Mouse (Mus musculus): ENCODE measurements around the gene Amph.

DNA sequence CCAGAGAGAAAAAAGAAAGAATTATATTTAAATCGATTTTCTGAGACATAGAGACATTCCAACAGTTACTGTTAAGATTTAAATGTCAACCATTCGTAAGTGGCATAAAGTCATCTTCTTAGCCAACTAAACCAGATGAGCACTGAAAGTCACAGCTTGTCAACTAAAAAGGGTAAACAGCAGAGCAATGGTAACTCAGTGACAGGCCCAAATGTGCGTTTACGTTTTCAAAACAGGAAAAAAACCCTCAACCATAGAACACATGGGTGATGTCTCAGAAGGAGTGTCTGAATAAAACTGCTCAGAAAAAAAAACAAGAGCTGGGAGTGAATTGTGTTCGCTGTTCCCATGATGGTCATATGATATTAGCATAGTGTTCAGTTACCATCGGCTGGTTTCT is 44.4 kb upstream of the Amph start:
- TF ChIP-seq POLR2A (IDR thresholded peaks at IDR 0.05; ENCODE audit: extremely low read depth, insufficient read depth, low read length) (no peak), CTCF (IDR thresholded peaks at IDR 0.05; ENCODE audit: extremely low read depth, insufficient read depth, low read length) (no peak)

All from cortical plate, adult 2 months (tissue).